In genomic region chr11:69547071-69547470, GRCm38 (mm10) we compare ENCODE assay signal across 8 mouse cellular contexts. TPM values are rescaled to one million over a fixed set of nuclear protein-coding genes. Genes with fewer than 3 reads are reported as not detected.
A peak's percentile ranks its signal among the peaks of the same experiment; 100 is the strongest.
DNase-seq lines count a peak whose midpoint lies in the region; ATAC-seq and TF ChIP-seq lines count a peak whose summit lies in the region.

No protein-coding gene starts in this region.

- TF ChIP-seq EP300 in stomach, postnatal 0 days (optimal IDR thresholded peaks at IDR 0.05), result no peak

- no peak for TF ChIP-seq POLR2A in testis, adult 2 months (IDR thresholded peaks at IDR 0.05; ENCODE audit: control insufficient read depth, low read depth, low read length)

- H3K36me3 ChIP-seq in testis, adult 2 months (ENCODE audit: control insufficient read depth, insufficient read depth, low read length), result peaks cover 1% of the 10 kb centered on the region; the same call in 1 of the 2 replicates
- H3K36me3 ChIP-seq in heart, embryonic 10.5 days, result no peaks in the 10 kb centered on the region
- H3K36me3 ChIP-seq in lung, embryonic 16.5 days (ENCODE audit: control insufficient read depth, insufficient read depth, low read length), result no peaks in the 10 kb centered on the region
- no peaks in the 10 kb centered on the region for H3K36me3 ChIP-seq in stomach, postnatal 0 days (ENCODE audit: control insufficient read depth, insufficient read depth, low read length)

- TF ChIP-seq CTCF in testis, adult 2 months (IDR thresholded peaks at IDR 0.05; ENCODE audit: control insufficient read depth, insufficient read depth, insufficient replicate concordance, low read depth, low read length), result peak; percentile 23; the same call in 1 of the 2 replicates
- peak; percentile 63 for TF ChIP-seq CTCF in stomach, postnatal 0 days (IDR thresholded peaks at IDR 0.05; ENCODE audit: low read depth)

- 7% methylated on average over 15 of the region's 15 CpGs for WGBS in heart, embryonic 10.5 days
- WGBS in lung, embryonic 16.5 days, result 6% methylated on average over 15 of the region's 15 CpGs
- 5% methylated on average over 15 of the region's 15 CpGs for WGBS in stomach, postnatal 0 days

- H3K9me3 ChIP-seq in heart, embryonic 10.5 days, result no peaks in the 10 kb centered on the region
- H3K9me3 ChIP-seq in lung, embryonic 16.5 days (ENCODE audit: control insufficient read depth, low read length), result no peaks in the 10 kb centered on the region
- H3K9me3 ChIP-seq in stomach, postnatal 0 days (ENCODE audit: control insufficient read depth, low read length), result no peaks in the 10 kb centered on the region

- ATAC-seq in lung, embryonic 16.5 days (ENCODE audit: low read depth), result peak; percentile 46
- no peak for ATAC-seq in stomach, postnatal 0 days (ENCODE audit: low FRiP score, low TSS enrichment)

- H3K4me1 ChIP-seq in testis, adult 2 months (ENCODE audit: control insufficient read depth, insufficient read depth, low read length), result peaks cover 19% of the 10 kb centered on the region
- peaks cover 37% of the 10 kb centered on the region for H3K4me1 ChIP-seq in heart, embryonic 10.5 days
- H3K4me1 ChIP-seq in lung, embryonic 16.5 days (replicated peaks; ENCODE audit: control insufficient read depth, insufficient read depth, low read length), result peaks cover 10% of the 10 kb centered on the region; the same call in 1 of the 2 replicates
- no peaks in the 10 kb centered on the region for H3K4me1 ChIP-seq in stomach, postnatal 0 days (replicated peaks; ENCODE audit: control insufficient read depth, insufficient read depth)

- H3K4me2 ChIP-seq in lung, embryonic 16.5 days (ENCODE audit: low read depth, low read length), result peak overlapping the region; percentile 89
- H3K4me2 ChIP-seq in stomach, postnatal 0 days (replicated peaks; ENCODE audit: low read depth), result peak overlapping the region; percentile 97

- H3K27ac ChIP-seq in testis, adult 2 months (ENCODE audit: control insufficient read depth, insufficient read depth, low read depth, low read length), result no peak overlapping the region
- H3K27ac ChIP-seq in heart, embryonic 10.5 days, result peak overlapping the region; percentile 92
- H3K27ac ChIP-seq in lung, embryonic 16.5 days (ENCODE audit: low read length), result peak overlapping the region; percentile 75
- H3K27ac ChIP-seq in stomach, postnatal 0 days (replicated peaks), result peak overlapping the region; percentile 69; the same call in 1 of the 2 replicates

- peak; percentile 40 to 56 for DNase-seq in adrenal gland, adult 18-20 months (ENCODE audit: low spot score in 2 of 2)
- no peak for DNase-seq in adrenal gland, postnatal 4 days (ENCODE audit: low spot score in 2 of 2)
- DNase-seq in testis, postnatal 14 days (ENCODE audit: low spot score), result no peak
- no peak for DNase-seq in heart, embryonic 10.5 days (ENCODE audit: low spot score)
- DNase-seq in kidney, adult 9 months, result peak; percentile 57
- DNase-seq in stomach, postnatal 0 days (ENCODE audit: low spot score), result peak; percentile 64

- peak overlapping the region; percentile 73 for H3K9ac ChIP-seq in lung, embryonic 16.5 days (ENCODE audit: low read length)
- H3K9ac ChIP-seq in stomach, postnatal 0 days (ENCODE audit: low read length), result peak overlapping the region; percentile 67

- peak overlapping the region; percentile 33 for H3K4me3 ChIP-seq in testis, adult 2 months (ENCODE audit: control insufficient read depth, low read depth, low read length)
- H3K4me3 ChIP-seq in heart, embryonic 10.5 days, result peak overlapping the region; percentile 69
- peak overlapping the region; percentile 58 for H3K4me3 ChIP-seq in lung, embryonic 16.5 days (ENCODE audit: low read length)
- H3K4me3 ChIP-seq in stomach, postnatal 0 days (ENCODE audit: low read depth, low read length), result peak overlapping the region; percentile 52

- no peaks in the 10 kb centered on the region for H3K27me3 ChIP-seq in testis, adult 2 months (ENCODE audit: control insufficient read depth, insufficient read depth, low read length)
- H3K27me3 ChIP-seq in heart, embryonic 10.5 days (ENCODE audit: insufficient read depth, poor library complexity, severe bottlenecking), result peaks cover 34% of the 10 kb centered on the region
- H3K27me3 ChIP-seq in lung, embryonic 16.5 days (ENCODE audit: control insufficient read depth, insufficient read depth, low read depth, low read length), result no peaks in the 10 kb centered on the region; the same call in 1 of the 2 replicates
- no peaks in the 10 kb centered on the region for H3K27me3 ChIP-seq in stomach, postnatal 0 days (ENCODE audit: control insufficient read depth, insufficient read depth, low read length)

RNA-seq across cellular contexts. Expression of gene Dnah2, which starts 1.8 kb away (rescaled TPM):
- total RNA-seq in adrenal gland, adult 18-20 months (2021), result under 1 TPM; 0.13 TPM
- total RNA-seq in adrenal gland, postnatal 4 days (2021), result 1 to 10 TPM; 1.1 to 1.7 TPM
- 39.3 and 42.7 TPM in 2 replicates for polyA plus RNA-seq in testis, adult 2 months (2012; rRNA removed)
- 0.18 and 0.95 TPM in 2 replicates for polyA plus RNA-seq in heart, embryonic 10.5 days (2016; fragmentation: Nextera tagmentation; extraction: Ambion mirVana)
- polyA plus RNA-seq in lung, embryonic 16.5 days (2015; fragmentation: Nextera tagmentation; extraction: Ambion mirVana), result 1.9 TPM in 2 replicates
- 0.38 and 0.39 TPM in 2 replicates for polyA plus RNA-seq in stomach, postnatal 0 days (2015; fragmentation: Nextera tagmentation; extraction: Ambion mirVana)

RNA-seq across cellular contexts. Expression of gene Efnb3, which starts 12.9 kb away (rescaled TPM):
- under 1 TPM; 0.74 to 0.76 TPM for total RNA-seq in adrenal gland, adult 18-20 months (2021)
- total RNA-seq in adrenal gland, postnatal 4 days (2021), result 1 to 10 TPM; 9.4 to 9.6 TPM
- polyA plus RNA-seq in testis, adult 2 months (2012; rRNA removed), result 2.7 and 3.3 TPM in 2 replicates
- polyA plus RNA-seq in heart, embryonic 10.5 days (2016; fragmentation: Nextera tagmentation; extraction: Ambion mirVana), result 61.0 and 89.9 TPM in 2 replicates
- 5.6 and 5.7 TPM in 2 replicates for polyA plus RNA-seq in lung, embryonic 16.5 days (2015; fragmentation: Nextera tagmentation; extraction: Ambion mirVana)
- 3.9 and 4.4 TPM in 2 replicates for polyA plus RNA-seq in stomach, postnatal 0 days (2015; fragmentation: Nextera tagmentation; extraction: Ambion mirVana)

RNA-seq across cellular contexts. Expression of gene Wrap53, which starts 33.0 kb away (rescaled TPM):
- total RNA-seq in adrenal gland, adult 18-20 months (2021), result 10 to 100 TPM in 1 of 2 experiments, 1 to 10 TPM in 1; 9.6 to 10.9 TPM
- total RNA-seq in adrenal gland, postnatal 4 days (2021), result 10 to 100 TPM; 13.0 to 13.1 TPM
- 9.5 and 9.7 TPM in 2 replicates for polyA plus RNA-seq in testis, adult 2 months (2012; rRNA removed)
- 27.2 and 32.4 TPM in 2 replicates for polyA plus RNA-seq in heart, embryonic 10.5 days (2016; fragmentation: Nextera tagmentation; extraction: Ambion mirVana)
- 26.2 and 29.2 TPM in 2 replicates for polyA plus RNA-seq in lung, embryonic 16.5 days (2015; fragmentation: Nextera tagmentation; extraction: Ambion mirVana)
- 8.7 and 9.0 TPM in 2 replicates for polyA plus RNA-seq in stomach, postnatal 0 days (2015; fragmentation: Nextera tagmentation; extraction: Ambion mirVana)

RNA-seq across cellular contexts. Expression of gene Trp53, which starts 33.1 kb away (rescaled TPM):
- 10 to 100 TPM; 48.4 to 53.4 TPM for total RNA-seq in adrenal gland, adult 18-20 months (2021)
- 100 to 1,000 TPM in 1 of 2 experiments, 10 to 100 TPM in 1; 92.4 to 101 TPM for total RNA-seq in adrenal gland, postnatal 4 days (2021)
- polyA plus RNA-seq in testis, adult 2 months (2012; rRNA removed), result 22.1 TPM in 2 replicates
- 104 and 161 TPM in 2 replicates for polyA plus RNA-seq in heart, embryonic 10.5 days (2016; fragmentation: Nextera tagmentation; extraction: Ambion mirVana)
- 141 and 154 TPM in 2 replicates for polyA plus RNA-seq in lung, embryonic 16.5 days (2015; fragmentation: Nextera tagmentation; extraction: Ambion mirVana)
- 45.0 and 51.4 TPM in 2 replicates for polyA plus RNA-seq in stomach, postnatal 0 days (2015; fragmentation: Nextera tagmentation; extraction: Ambion mirVana)

RNA-seq across cellular contexts. Expression of gene Atp1b2, which starts 58.7 kb away (rescaled TPM):
- 10 to 100 TPM; 32.8 to 39.8 TPM for total RNA-seq in adrenal gland, adult 18-20 months (2021)
- 10 to 100 TPM; 74.6 to 83.4 TPM for total RNA-seq in adrenal gland, postnatal 4 days (2021)
- polyA plus RNA-seq in testis, adult 2 months (2012; rRNA removed), result 27.9 and 40.5 TPM in 2 replicates
- 15.6 and 24.1 TPM in 2 replicates for polyA plus RNA-seq in heart, embryonic 10.5 days (2016; fragmentation: Nextera tagmentation; extraction: Ambion mirVana)
- 10.5 and 12.7 TPM in 2 replicates for polyA plus RNA-seq in lung, embryonic 16.5 days (2015; fragmentation: Nextera tagmentation; extraction: Ambion mirVana)
- 5.3 and 7.2 TPM in 2 replicates for polyA plus RNA-seq in stomach, postnatal 0 days (2015; fragmentation: Nextera tagmentation; extraction: Ambion mirVana)

Comparison
In these comparisons a context has a peak if more than half of its experiments do, and no peak if none do; other contexts are left out.
1. DNase-seq: peak in adrenal gland, adult 18-20 months (2 of 2), kidney, adult 9 months (single experiment) and stomach, postnatal 0 days (single experiment); none in adrenal gland, postnatal 4 days (0 of 2), testis, postnatal 14 days (single experiment) and heart, embryonic 10.5 days (single experiment).
2. RNA of gene Dnah2, which starts 1.8 kb away (polyA plus RNA-seq): 39.3 to 42.7 TPM in testis, adult 2 months; 1.9 TPM in lung, embryonic 16.5 days, 0.18 to 0.95 TPM in heart, embryonic 10.5 days and 0.38 to 0.39 TPM in stomach, postnatal 0 days; every median in the first group is over 10 times any median in the second.
3. Peak in every context shown above with its lines, with median percentiles within 50 percentile points of each other: H3K4me3 ChIP-seq.